Mouse (Mus musculus) liver, adult 2 months (tissue): Measurements from ENCODE around the gene Ppp1ca.

Experiments
- CTCF ChIP-seq: fragments of 200-500 bp; IDR thresholded peaks from 2 replicates; pipeline ENCODE4 v1.5.1; 2011; ENCODE audit warnings: low read depth, low read length, control low read depth
- POLR2A ChIP-seq: fragments of 200-500 bp; IDR thresholded peaks from 2 replicates; pipeline ENCODE4 v1.6.1; 2011; ENCODE audit warnings: low read length, control low read depth; ENCODE audit not compliant: insufficient read depth; ENCODE audit errors: extremely low read depth

DNA sequence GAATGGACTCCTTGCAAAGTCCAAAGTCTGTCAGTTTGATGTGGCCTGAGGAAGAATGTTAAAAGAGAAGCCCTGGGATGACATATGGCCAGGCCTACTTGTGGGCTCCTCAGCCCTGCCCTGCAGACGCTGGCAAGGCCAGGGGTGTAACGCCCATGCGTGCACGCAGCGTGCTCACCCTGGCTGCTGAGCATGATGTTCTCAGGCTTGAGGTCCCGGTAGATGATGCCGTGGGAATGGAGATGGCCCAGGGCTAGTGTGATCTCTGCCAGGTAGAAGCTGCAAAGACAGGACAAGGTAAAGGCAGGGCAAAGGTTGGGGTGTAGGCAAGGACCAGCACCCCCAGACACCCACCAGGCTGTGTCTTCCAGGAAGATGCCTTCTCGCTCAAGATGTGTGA lies 32.8 kb upstream of the Ppp1ca start:
- TF ChIP-seq CTCF = no peak
- no peak for TF ChIP-seq POLR2A
